Mouse (Mus musculus) liver, adult 2 months (tissue): ENCODE data around the gene Kdm1b.

ENCODE experiments used
- CTCF ChIP-seq: fragments of 200-500 bp; IDR thresholded peaks from 2 replicates; pipeline ENCODE4 v1.5.1; 2011; ENCODE audit warnings: low read depth, low read length, control low read depth
- POLR2A ChIP-seq: fragments of 200-500 bp; IDR thresholded peaks from 2 replicates; pipeline ENCODE4 v1.6.1; 2011; ENCODE audit warnings: low read length, control low read depth; ENCODE audit not compliant: insufficient read depth; ENCODE audit errors: extremely low read depth

GRCm38 (mm10) chr13:47125595-47125994 lies 82.3 kb downstream of the Kdm1b start:
- TF ChIP-seq CTCF (no peak), POLR2A (no peak)
